8 mouse cellular contexts compared by ENCODE assay signal in the genomic region with DNA sequence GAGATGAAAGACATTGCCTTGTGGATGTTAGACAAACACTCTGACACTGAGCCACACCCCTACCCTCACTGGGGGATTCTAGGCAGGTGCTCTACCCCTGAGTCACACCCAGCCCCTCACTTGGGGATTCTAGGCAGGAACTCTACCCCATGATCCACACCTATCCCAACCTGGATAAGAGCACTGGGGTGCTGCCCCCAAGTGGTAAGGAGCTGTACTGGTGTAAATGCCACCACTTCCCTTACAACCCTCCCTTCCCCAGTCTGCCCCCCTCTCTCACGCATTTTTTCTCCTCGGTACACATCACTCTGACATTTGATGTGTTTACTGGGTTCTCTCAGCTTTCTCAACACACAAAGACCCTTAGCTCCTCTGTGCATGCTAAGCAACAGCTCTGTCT.
DNase-seq lines count a peak whose midpoint lies in the region; TF ChIP-seq lines count a peak whose summit lies in the region.

No protein-coding gene starts in this region.

- no peak for TF ChIP-seq EP300 in heart, adult 2 months (IDR thresholded peaks at IDR 0.05; ENCODE audit: insufficient read depth, low read depth, low read length)

- no peaks in the 10 kb centered on the region for H3K79me2 ChIP-seq in heart, adult 2 months (replicated peaks; ENCODE audit: control insufficient read depth, insufficient read depth, low read length)

- no peak for TF ChIP-seq POLR2A in heart, adult 2 months (IDR thresholded peaks at IDR 0.05; ENCODE audit: insufficient read depth, low read depth, low read length)
- TF ChIP-seq POLR2A in cerebellum, adult 2 months (IDR thresholded peaks at IDR 0.05; ENCODE audit: borderline replicate concordance, insufficient read depth, low read length): no peak

- no peaks in the 10 kb centered on the region for H3K27me3 ChIP-seq in heart, adult 2 months (ENCODE audit: control insufficient read depth, insufficient read depth, low read length)
- H3K27me3 ChIP-seq in cerebellum, adult 2 months (ENCODE audit: control insufficient read depth, insufficient read depth, low read length): no peaks in the 10 kb centered on the region
- no peaks in the 10 kb centered on the region for H3K27me3 ChIP-seq in limb, embryonic 10.5 days (ENCODE audit: low read depth, poor library complexity, severe bottlenecking)

- H3K4me3 ChIP-seq in heart, adult 2 months: no peak overlapping the region
- no peak overlapping the region for H3K4me3 ChIP-seq in cerebellum, adult 2 months (replicated peaks; ENCODE audit: insufficient read depth, low read depth, low read length)
- H3K4me3 ChIP-seq in limb, embryonic 10.5 days: no peak overlapping the region

- no peaks in the 10 kb centered on the region for H3K36me3 ChIP-seq in heart, adult 2 months (ENCODE audit: control insufficient read depth, insufficient read depth, low read length)
- no peaks in the 10 kb centered on the region for H3K36me3 ChIP-seq in limb, embryonic 10.5 days

- WGBS in heart, adult 2 months: 15% methylated on average over 2 of the region's 2 CpGs
- 13% methylated on average over 2 of the region's 2 CpGs for WGBS in cerebellum, adult 2 months
- WGBS in limb, embryonic 10.5 days: 29% methylated on average over 2 of the region's 2 CpGs

- no peak overlapping the region for H3K9ac ChIP-seq in heart, adult 2 months (ENCODE audit: low read depth, low read length)

- TF ChIP-seq CTCF in heart, adult 2 months (IDR thresholded peaks at IDR 0.05): peak; percentile 69
- peak; percentile 73 for TF ChIP-seq CTCF in cerebellum, adult 2 months (IDR thresholded peaks at IDR 0.05; ENCODE audit: borderline replicate concordance, insufficient read depth, low read depth, low read length)

- H3K27ac ChIP-seq in heart, adult 2 months: no peak overlapping the region
- H3K27ac ChIP-seq in cerebellum, adult 2 months (ENCODE audit: insufficient read depth, low read length): no peak overlapping the region
- no peak overlapping the region for H3K27ac ChIP-seq in limb, embryonic 10.5 days

- DNase-seq in heart, adult 2 months: no peak
- DNase-seq in heart, adult 9 months (ENCODE audit: low spot score in 2 of 2): no peak
- peak; percentile 41 for DNase-seq in thymus, postnatal 14 days
- no peak for DNase-seq in thymus, postnatal 36 days
- peak; percentile 56 to 68 for DNase-seq in cerebellum, adult 2 months
- peak; percentile 34 for DNase-seq in limb, embryonic 10.5 days (ENCODE audit: low spot score)
- DNase-seq in right cerebral cortex, postnatal 14 days: no peak
- DNase-seq in layer of hippocampus, adult 11-12 months (ENCODE audit: low spot score): no peak

- no peaks in the 10 kb centered on the region for H3K9me3 ChIP-seq in limb, embryonic 10.5 days (replicated peaks)

- no peaks in the 10 kb centered on the region for H3K4me1 ChIP-seq in heart, adult 2 months (ENCODE audit: control insufficient read depth, insufficient read depth, low read length)
- peaks cover 45% of the 10 kb centered on the region for H3K4me1 ChIP-seq in cerebellum, adult 2 months (ENCODE audit: control insufficient read depth, insufficient read depth, low read length)
- peaks cover 6% of the 10 kb centered on the region; the same call in 1 of the 2 replicates for H3K4me1 ChIP-seq in limb, embryonic 10.5 days

- intact Hi-C loops in heart, adult 2 months (cut with DNase I): loop anchor here (1.0 kb wide), 1 partner anchor 150 kb away; no protein-coding TSS in a partner anchor

Comparison
In these comparisons a context has a peak if more than half of its experiments do, and no peak if none do; other contexts are left out.
1. DNase-seq: peak in thymus, postnatal 14 days (single experiment), cerebellum, adult 2 months (2 of 2) and limb, embryonic 10.5 days (single experiment); none in heart, adult 2 months (0 of 2), heart, adult 9 months (0 of 2), thymus, postnatal 36 days (0 of 2), right cerebral cortex, postnatal 14 days (single experiment) and layer of hippocampus, adult 11-12 months (single experiment).